Mouse (Mus musculus) cortical plate, adult 2 months (tissue): Measurements from ENCODE around the gene Mphosph9.

Experiments used
- CTCF ChIP-seq: fragments of 200-500 bp; IDR thresholded peaks from 2 replicates; pipeline ENCODE4 v1.5.1; 2011; ENCODE audit warnings: mild to moderate bottlenecking, control low read depth, low read length; ENCODE audit not compliant: insufficient read depth; ENCODE audit errors: extremely low read depth
- POLR2A ChIP-seq: fragments of 200-500 bp; IDR thresholded peaks from 2 replicates; pipeline ENCODE4 v1.6.1; 2011; ENCODE audit warnings: mild to moderate bottlenecking, low read length, control low read depth; ENCODE audit not compliant: insufficient read depth; ENCODE audit errors: extremely low read depth

GRCm38 (mm10) chr5:124227193-124227592 lies 100.6 kb downstream of the Mphosph9 start:
- TF ChIP-seq CTCF: no peak
- TF ChIP-seq POLR2A: no peak
